Mouse (Mus musculus) fibroblast of lung, adult 2 months (primary cell): ENCODE results near the gene Olfr488.
"Not testable (repeated sequence)": the region's sequence is repeated elsewhere in the genome, so short reads cannot be mapped to it uniquely, and the experiment has no call there.

Experiments
- DNase-seq: peaks from one replicate; pipeline ENCODE4 v3.0.0-alpha.2; 2011; ENCODE audit warnings: low read depth

The Olfr488 gene

GRCm38 (mm10) chr7:108258247-108258646 is at the start of gene Olfr488:
TSS of gene Olfr488 (minus strand) at chr7:108258347.
- no peak for DNase-seq

- no peak for DNase-seq
Observed at GRCm38 (mm10) chr7:108288834-108289233, 30.7 kb upstream of the Olfr488 start, which contains the start of gene Olfr490. TSS of gene Olfr490 (minus strand) at chr7:108288934.

GRCm38 (mm10) chr7:108233551-108233950 is 24.6 kb downstream of the Olfr488 start:
- DNase-seq: no peak

- DNase-seq: not testable (repeated sequence)
Observed at GRCm38 (mm10) chr7:108214536-108214935, 43.6 kb downstream of the Olfr488 start, which contains the start of gene Olfr487. TSS of gene Olfr487 (minus strand) at chr7:108214636.
